Mouse (Mus musculus) MEL (cell line): ENCODE results near the gene Krt72. TPM values are rescaled to one million over a fixed set of nuclear protein-coding genes. Genes with fewer than 3 reads are reported as not detected.

Experiments used
- DNase-seq: peaks from one replicate; pipeline ENCODE4 v3.0.0; 2011; ENCODE audit warnings: low read depth, low spot score
- H3K27ac ChIP-seq: 2 replicates; pipeline ENCODE4 v1.5.1; 2012; ENCODE audit warnings: low read depth, mild to moderate bottlenecking, control low read depth, low read length, moderate library complexity; ENCODE audit not compliant: control insufficient read depth
- H3K27me3 ChIP-seq, 2 experiments: fragments of 150-350 bp in 1 of 2; sonication (generic) in 1 of 2; 2 replicates each; pipeline ENCODE4 v1.6.1; 2012; ENCODE audit warnings: low read length in 2 of 2, mild to moderate bottlenecking in 2 of 2, improper control_type of control experiment in 1 of 2, moderate library complexity in 1 of 2; ENCODE audit not compliant: insufficient read depth in 2 of 2, control insufficient read depth in 1 of 2
- H3K36me3 ChIP-seq, 2 experiments: 2 replicates each; pipeline ENCODE4 v1.6.1; 2012 to 2014; ENCODE audit warnings: low read length in 2 of 2, improper control_type of control experiment in 1 of 2, inconsistent platforms in 1 of 2, mild to moderate bottlenecking in 1 of 2; ENCODE audit not compliant: insufficient read depth in 2 of 2, control insufficient read depth in 1 of 2
- H3K4me1 ChIP-seq, 2 experiments: fragments of 150-350 bp in 1 of 2; sonication (generic) in 1 of 2; 2 replicates each; pipeline ENCODE4 v1.6.1; 2012; ENCODE audit warnings: low read length in 2 of 2, improper control_type of control experiment in 1 of 2, mild to moderate bottlenecking in 1 of 2; ENCODE audit not compliant: insufficient read depth in 2 of 2, control insufficient read depth in 1 of 2
- H3K4me3 ChIP-seq, 2 experiments: fragments of 150-350 bp in 1 of 2; sonication (generic) in 1 of 2; 2 replicates each; pipeline ENCODE4 v1.5.1; 2012; ENCODE audit warnings: low read depth in 2 of 2, low read length in 2 of 2, mild to moderate bottlenecking in 2 of 2, moderate library complexity in 2 of 2, control low read depth in 1 of 2, improper control_type of control experiment in 1 of 2; ENCODE audit not compliant: control insufficient read depth in 1 of 2, insufficient read depth in 1 of 2
- H3K79me2 ChIP-seq: 2 replicates; pipeline ENCODE4 v1.6.1; 2012; ENCODE audit warnings: mild to moderate bottlenecking, low read length, moderate library complexity; ENCODE audit not compliant: control insufficient read depth, poor library complexity, insufficient read depth
- H3K9ac ChIP-seq: 2 replicates; pipeline ENCODE4 v1.6.1; 2012; ENCODE audit warnings: low read depth, mild to moderate bottlenecking, control low read depth, low read length, moderate library complexity; ENCODE audit not compliant: control insufficient read depth, poor library complexity, severe bottlenecking
- H3K9me3 ChIP-seq: fragments of 150-350 bp; sonication (generic); replicated peaks from 2 replicates; pipeline ENCODE4 v1.6.1; 2012; ENCODE audit warnings: mild to moderate bottlenecking, low read length, improper control_type of control experiment, moderate library complexity; ENCODE audit not compliant: insufficient read depth
- CHD2 ChIP-seq: IDR thresholded peaks from 2 replicates; pipeline ENCODE4 v1.6.1; 2011; ENCODE audit warnings: low read length, improper control_type of control experiment
- E2F4 ChIP-seq: IDR thresholded peaks from 2 replicates; pipeline ENCODE4 v1.6.1; 2011; ENCODE audit warnings: low read depth, low read length, improper control_type of control experiment, borderline replicate concordance
- GABPA ChIP-seq: IDR thresholded peaks from 2 replicates; pipeline ENCODE4 v1.6.1; 2012; ENCODE audit warnings: low read depth, mild to moderate bottlenecking, inconsistent platforms, low read length, improper control_type of control experiment, moderate library complexity
- JUND ChIP-seq: IDR thresholded peaks from 2 replicates; pipeline ENCODE4 v1.6.1; 2011; ENCODE audit warnings: low read depth, mild to moderate bottlenecking, improper control_type of control experiment, low read length
- KAT2A ChIP-seq: conservative IDR thresholded peaks from 2 replicates; pipeline ENCODE4 v1.6.1; 2012; ENCODE audit warnings: low read depth, low read length, improper control_type of control experiment, inconsistent platforms
- MAX ChIP-seq: IDR thresholded peaks from 2 replicates; pipeline ENCODE4 v1.6.1; 2011; ENCODE audit warnings: low read length, improper control_type of control experiment
- MAZ ChIP-seq: IDR thresholded peaks from 2 replicates; pipeline ENCODE4 v1.6.1; 2012; ENCODE audit warnings: low read depth, mild to moderate bottlenecking, inconsistent platforms, low read length, improper control_type of control experiment
- MEF2A ChIP-seq: IDR thresholded peaks from 2 replicates; pipeline ENCODE4 v1.6.1; 2014; ENCODE audit warnings: low read depth, mild to moderate bottlenecking, inconsistent platforms, low read length, improper control_type of control experiment; ENCODE audit not compliant: poor library complexity, insufficient replicate concordance, severe bottlenecking; ENCODE audit errors: extremely low read depth
- NRF1 ChIP-seq: IDR thresholded peaks from 2 replicates; pipeline ENCODE4 v1.6.1; 2014; ENCODE audit warnings: low read depth, mild to moderate bottlenecking, inconsistent platforms, low read length, improper control_type of control experiment, moderate library complexity; ENCODE audit not compliant: poor library complexity, insufficient read depth, severe bottlenecking
- POLR2AphosphoS2 ChIP-seq: IDR thresholded peaks from 2 replicates; pipeline ENCODE4 v1.6.1; 2011; ENCODE audit warnings: low read length, improper control_type of control experiment
- POLR2AphosphoS5 ChIP-seq: IDR thresholded peaks from 2 replicates; pipeline ENCODE4 v1.6.1; 2012; ENCODE audit warnings: low read depth, borderline replicate concordance, mild to moderate bottlenecking, inconsistent platforms, low read length, moderate library complexity, mixed read lengths
- RAD21 ChIP-seq: IDR thresholded peaks from 2 replicates; pipeline ENCODE4 v1.6.1; 2011; ENCODE audit warnings: mild to moderate bottlenecking, low read depth, low read length, improper control_type of control experiment
- SIN3A ChIP-seq: IDR thresholded peaks from 2 replicates; pipeline ENCODE4 v1.6.1; 2012; ENCODE audit warnings: low read length, improper control_type of control experiment, inconsistent platforms
- TCF12 ChIP-seq: IDR thresholded peaks from 2 replicates; pipeline ENCODE4 v1.6.1; 2014; ENCODE audit warnings: low read depth, mild to moderate bottlenecking, inconsistent platforms, low read length, improper control_type of control experiment, moderate library complexity
- USF2 ChIP-seq, 2 experiments: IDR thresholded peaks; 2 replicates each; pipeline ENCODE4 v1.6.1; 2011 to 2012; ENCODE audit warnings: improper control_type of control experiment in 2 of 2, low read length in 2 of 2, borderline replicate concordance in 1 of 2, inconsistent platforms in 1 of 2, low read depth in 1 of 2, mild to moderate bottlenecking in 1 of 2; ENCODE audit not compliant: insufficient read depth in 1 of 2
- ZC3H11A ChIP-seq: IDR thresholded peaks from 2 replicates; pipeline ENCODE4 v1.6.1; 2012; ENCODE audit warnings: low read depth, mild to moderate bottlenecking, inconsistent platforms, low read length, improper control_type of control experiment
- ZKSCAN1 ChIP-seq: IDR thresholded peaks from 2 replicates; pipeline ENCODE4 v1.6.1; 2012; ENCODE audit warnings: low read depth, mild to moderate bottlenecking, inconsistent platforms, low read length, improper control_type of control experiment, moderate library complexity
- ZMIZ1 ChIP-seq: IDR thresholded peaks from 2 replicates; pipeline ENCODE4 v1.6.1; 2012; ENCODE audit warnings: low read depth, mild to moderate bottlenecking, inconsistent platforms, low read length, improper control_type of control experiment, moderate library complexity
- ZNF384 ChIP-seq: IDR thresholded peaks from 2 replicates; pipeline ENCODE4 v1.6.1; 2012; ENCODE audit warnings: low read depth, mild to moderate bottlenecking, inconsistent platforms, low read length, improper control_type of control experiment
- polyA plus RNA-seq, 2 experiments: library from polyadenylated mRNA; stranded (reverse) in 1 of 2; unstranded in 1 of 2; fragments of >175 nt in 1 of 2; fragments of >200 nt in 1 of 2; gene quantifications; 2 replicates each; pipeline versions ENCODE4 v1.2.1 to v1.2.4; 2012; ENCODE audit warnings: low replicate concordance in 2 of 2, low read depth in 1 of 2; ENCODE audit not compliant: insufficient read length in 2 of 2, insufficient read depth in 1 of 2, missing spikeins in 1 of 2
- total RNA-seq: library from RNA; depleted of rRNA; stranded (reverse); fragments of 300-350 nt; gene quantifications from 2 replicates; pipeline ENCODE4 v1.2.3, GENCODE M21; 2012

Krt72 gene
- total and polyA plus RNA-seq, 3 experiments: not detected

- no peak for DNase-seq
- TF ChIP-seq MAX (no peak), ZKSCAN1 (no peak), KAT2A (no peak)
- TF ChIP-seq, all 39 proteins: peak for 0
- no peak overlapping the region for H3K4me3 ChIP-seq
- no peak overlapping the region for H3K27ac ChIP-seq
- H3K4me1 ChIP-seq: no peaks in the 10 kb centered on the region
- no peaks in the 10 kb centered on the region for H3K9me3 ChIP-seq
- H3K79me2 ChIP-seq: no peaks in the 10 kb centered on the region
- peaks cover 0 to 2% of the 10 kb centered on the region in 2 experiments; a peak in 1 of 4 replicates for H3K27me3 ChIP-seq
- H3K36me3 ChIP-seq: no peaks in the 10 kb centered on the region
- H3K9ac ChIP-seq: no peak overlapping the region
Measured at GRCm38 (mm10) chr15:101803052-101803822, 17.0 kb upstream of the Krt72 start.

GRCm38 (mm10) chr15:101802296-101802835, 16.1 kb upstream of the Krt72 start, which contains the start of gene Krt73:
Gene Krt73 (minus strand): TSS chr15:101802346.
- H3K27ac ChIP-seq: no peak within 1 kb of the TSS
- peaks cover 0 to 2% of the 10 kb centered on the region in 2 experiments; a peak in 1 of 4 replicates for H3K27me3 ChIP-seq
- TF ChIP-seq ZMIZ1: no peak
- no peak for TF ChIP-seq MAZ
- no peak for TF ChIP-seq SIN3A
- no peak for TF ChIP-seq POLR2AphosphoS2
- TF ChIP-seq CHD2: no peak
- no peak for TF ChIP-seq USF2 (IDR thresholded peaks at IDR 0.05; ENCODE audit: borderline replicate concordance in 1 of 2, insufficient read depth in 1 of 2, low read depth in 1 of 2, low read length in 2 of 2)
- no peak for TF ChIP-seq MEF2A
- TF ChIP-seq E2F4: no peak
- TF ChIP-seq RAD21: no peak
- no peak for TF ChIP-seq NRF1
- TF ChIP-seq TCF12: no peak
- TF ChIP-seq ZC3H11A: no peak
- no peak for TF ChIP-seq JUND
- TF ChIP-seq POLR2AphosphoS5: no peak
- no peak for TF ChIP-seq ZNF384
- no peak for TF ChIP-seq GABPA
- H3K79me2 ChIP-seq: no peaks in the 10 kb centered on the region
- H3K4me1 ChIP-seq: no peaks in the 10 kb centered on the region
- H3K9me3 ChIP-seq: no peaks in the 10 kb centered on the region
- no peak for DNase-seq
- H3K9ac ChIP-seq: no peak within 1 kb of the TSS
- H3K4me3 ChIP-seq: no peak within 1 kb of the TSS
- H3K36me3 ChIP-seq: no peaks in the 10 kb centered on the region
